Mouse (Mus musculus): ENCODE results near the gene Arhgef11.
"Not testable (repeated sequence)": the region's sequence is repeated elsewhere in the genome, so short reads cannot be mapped to it uniquely, and the experiment has no call there.

Arhgef11 gene

GRCm38 (mm10) chr3:87616957-87617810 is at the start of gene Arhgef11:
TSS of gene Arhgef11 (plus strand) at chr3:87617559.
- DNase-seq: peak; percentile 90

- no peak for DNase-seq
These were observed 48.7 kb upstream of the Arhgef11 start for GRCm38 (mm10) chr3:87568681-87569080.

- peak; percentile 36 for DNase-seq
These were observed 41.6 kb upstream of the Arhgef11 start for GRCm38 (mm10) chr3:87575766-87576165.

GRCm38 (mm10) chr3:87582259-87582658 is 35.1 kb upstream of the Arhgef11 start:
- no peak for DNase-seq

GRCm38 (mm10) chr3:87593793-87594192 is 23.6 kb upstream of the Arhgef11 start:
- no peak for DNase-seq

- DNase-seq: not testable (repeated sequence)
These were observed 22.0 kb upstream of the Arhgef11 start for GRCm38 (mm10) chr3:87595328-87595727.

GRCm38 (mm10) chr3:87601077-87601476 is 16.3 kb upstream of the Arhgef11 start:
- not testable (repeated sequence) for DNase-seq

- no peak for DNase-seq
These were observed 1.0 kb upstream of the Arhgef11 start for GRCm38 (mm10) chr3:87616354-87616753.

- no peak for DNase-seq
These were observed 412 bp downstream of the Arhgef11 start for GRCm38 (mm10) chr3:87617811-87618130.

GRCm38 (mm10) chr3:87618240-87618639 is 881 bp downstream of the Arhgef11 start:
- no peak for DNase-seq

GRCm38 (mm10) chr3:87618981-87619710 is 1.8 kb downstream of the Arhgef11 start:
- DNase-seq: no peak

GRCm38 (mm10) chr3:87620218-87620891 is 3.0 kb downstream of the Arhgef11 start:
- no peak for DNase-seq

GRCm38 (mm10) chr3:87624899-87625298 is 7.5 kb downstream of the Arhgef11 start:
- no peak for DNase-seq

- DNase-seq: no peak
These were observed 13.5 kb downstream of the Arhgef11 start for GRCm38 (mm10) chr3:87630899-87631298.

- no peak for DNase-seq
These were observed 14.0 kb downstream of the Arhgef11 start for GRCm38 (mm10) chr3:87631408-87631807.

GRCm38 (mm10) chr3:87635514-87635913 is 18.2 kb downstream of the Arhgef11 start:
- no peak for DNase-seq

- DNase-seq: no peak
These were observed 26.1 kb downstream of the Arhgef11 start for GRCm38 (mm10) chr3:87643453-87643852.

- no peak for DNase-seq
These were observed 28.8 kb downstream of the Arhgef11 start for GRCm38 (mm10) chr3:87646174-87646573.

- no peak for DNase-seq
These were observed 31.7 kb downstream of the Arhgef11 start for GRCm38 (mm10) chr3:87649063-87649462.

GRCm38 (mm10) chr3:87658348-87658747 is 41.0 kb downstream of the Arhgef11 start:
- DNase-seq: no peak

GRCm38 (mm10) chr3:87659692-87660429 is 42.5 kb downstream of the Arhgef11 start:
- no peak for DNase-seq

- DNase-seq: no peak
These were observed 43.1 kb downstream of the Arhgef11 start for GRCm38 (mm10) chr3:87660479-87660878.

GRCm38 (mm10) chr3:87661291-87661690 is 43.9 kb downstream of the Arhgef11 start:
- DNase-seq: no peak

Data from retina, postnatal 1 day (tissue).